Mouse (Mus musculus): Measurements from ENCODE around the gene Nmral1.

- TF ChIP-seq CTCF (IDR thresholded peaks at IDR 0.05; ENCODE audit: control insufficient read depth, insufficient read depth, insufficient replicate concordance, low read depth, low read length) (no peak), POLR2A (IDR thresholded peaks at IDR 0.05; ENCODE audit: control insufficient read depth, low read depth, low read length) (no peak)
These were observed 13.6 kb downstream of the Nmral1 start for GRCm38 (mm10) chr16:4705541-4705940.
